Mouse (Mus musculus): ENCODE results near the gene Tinf2. TPM values are rescaled to one million over a fixed set of nuclear protein-coding genes. Genes with fewer than 3 reads are reported as not detected.

Tinf2 gene
- polyA plus RNA-seq, 1 experiment from 2014 or later: 17.5 TPM

DNA sequence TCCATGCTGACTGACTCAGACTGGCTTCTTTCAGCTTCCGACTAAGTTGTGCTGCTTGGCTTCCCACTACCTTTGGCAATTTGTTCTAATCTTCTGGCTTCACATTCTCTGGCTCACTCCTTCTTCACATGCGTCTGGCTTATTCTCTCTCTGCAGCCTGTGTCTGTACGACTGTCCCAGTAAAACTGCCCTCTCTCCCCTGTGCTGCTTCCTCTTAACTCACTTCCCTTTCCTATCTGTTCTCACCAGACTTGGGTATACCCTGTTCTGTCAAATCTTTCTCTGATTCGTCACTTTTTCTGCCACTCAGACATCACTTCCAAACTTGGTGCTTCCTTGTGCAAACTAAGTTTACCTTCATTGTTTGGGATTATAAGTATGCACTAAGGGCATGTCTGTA is 15.6 kb upstream of the Tinf2 start:
- H3K9me3 ChIP-seq (ENCODE audit: control insufficient read depth, low read length): no peaks in the 10 kb centered on the region
- WGBS: 77% methylated on average over 4 of the region's 4 CpGs
- H3K27ac ChIP-seq (replicated peaks): no peak overlapping the region
- no peak overlapping the region for H3K4me3 ChIP-seq (ENCODE audit: low read depth, low read length)
- H3K9ac ChIP-seq (ENCODE audit: low read length): no peak overlapping the region
- no peaks in the 10 kb centered on the region for H3K4me1 ChIP-seq (replicated peaks; ENCODE audit: control insufficient read depth, insufficient read depth)
- H3K27me3 ChIP-seq (ENCODE audit: control insufficient read depth, insufficient read depth, low read length): no peaks in the 10 kb centered on the region
- H3K36me3 ChIP-seq (ENCODE audit: control insufficient read depth, insufficient read depth, low read length): no peaks in the 10 kb centered on the region
- ATAC-seq (ENCODE audit: low FRiP score, low TSS enrichment) (no peak), DNase-seq (ENCODE audit: low spot score) (no peak)
- H3K4me2 ChIP-seq (replicated peaks; ENCODE audit: low read depth): no peak overlapping the region
- TF ChIP-seq CTCF (IDR thresholded peaks at IDR 0.05; ENCODE audit: low read depth) (no peak), EP300 (optimal IDR thresholded peaks at IDR 0.05) (no peak)

DNA sequence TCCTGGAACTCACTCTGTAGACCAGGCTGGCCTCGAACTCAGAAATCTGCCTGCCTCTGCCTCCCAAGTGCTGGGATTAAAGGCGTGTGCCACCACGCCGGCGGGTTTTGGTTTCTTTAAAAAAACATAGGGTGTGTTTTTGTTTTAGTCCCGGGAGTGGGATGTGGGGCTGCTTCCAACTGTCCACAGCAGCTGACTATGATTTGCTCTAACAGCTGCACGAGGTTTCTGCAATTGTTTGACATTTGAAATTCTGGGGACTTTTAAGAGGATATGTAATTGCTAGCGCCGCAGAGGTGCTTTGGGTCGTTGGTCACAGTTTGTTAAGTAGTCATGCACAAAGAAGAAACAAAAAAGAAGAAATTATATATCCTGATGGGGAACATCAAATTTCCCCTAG is 7.8 kb upstream of the Tinf2 start:
- Histone ChIP-seq H3K27ac (replicated peaks) (no peak overlapping the region), H3K27me3 (ENCODE audit: control insufficient read depth, insufficient read depth, low read length) (no peaks in the 10 kb centered on the region), H3K36me3 (ENCODE audit: control insufficient read depth, insufficient read depth, low read length) (no peaks in the 10 kb centered on the region), H3K4me2 (replicated peaks; ENCODE audit: low read depth) (no peak overlapping the region), H3K4me1 (replicated peaks; ENCODE audit: control insufficient read depth, insufficient read depth) (no peaks in the 10 kb centered on the region), H3K9me3 (ENCODE audit: control insufficient read depth, low read length) (no peaks in the 10 kb centered on the region), H3K9ac (ENCODE audit: low read length) (no peak overlapping the region), H3K4me3 (ENCODE audit: low read depth, low read length) (no peak overlapping the region)
- DNase-seq (ENCODE audit: low spot score): no peak
- no peak for ATAC-seq (ENCODE audit: low FRiP score, low TSS enrichment)
- TF ChIP-seq CTCF (IDR thresholded peaks at IDR 0.05; ENCODE audit: low read depth) (no peak), EP300 (optimal IDR thresholded peaks at IDR 0.05) (no peak)
- 56% methylated on average over 10 of the region's 10 CpGs for WGBS

GRCm38 (mm10) chr14:55682118-55682493 is 486 bp upstream of the Tinf2 start:
- 9% methylated on average over 3 of the region's 3 CpGs for WGBS
- peak overlapping the region; percentile 90 for H3K27ac ChIP-seq (replicated peaks)

DNA sequence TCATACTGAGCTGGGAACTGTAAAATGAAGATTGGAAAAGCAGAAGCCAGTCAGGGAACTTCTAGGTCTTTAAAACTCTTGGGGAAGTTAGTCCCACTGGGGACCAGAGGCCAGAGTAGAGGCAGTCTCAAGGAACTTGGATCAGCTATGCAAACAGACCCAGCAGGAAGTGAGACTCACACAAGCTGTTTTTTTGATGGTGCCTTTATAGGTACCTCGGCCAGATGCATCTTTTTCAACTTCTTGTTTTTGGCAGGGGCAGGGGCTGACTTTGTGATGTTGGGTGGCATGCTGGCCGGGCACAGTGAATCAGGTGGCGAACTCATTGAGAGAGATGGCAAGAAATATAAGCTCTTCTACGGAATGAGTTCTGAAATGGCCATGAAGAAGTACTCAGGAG is 4.0 kb downstream of the Tinf2 start:
- Histone ChIP-seq H3K27me3 (ENCODE audit: control insufficient read depth, insufficient read depth, low read length) (no peaks in the 10 kb centered on the region), H3K9ac (ENCODE audit: low read length) (no peak overlapping the region), H3K4me3 (ENCODE audit: low read depth, low read length) (no peak overlapping the region), H3K4me2 (replicated peaks; ENCODE audit: low read depth) (no peak overlapping the region), H3K27ac (replicated peaks) (no peak overlapping the region), H3K9me3 (ENCODE audit: control insufficient read depth, low read length) (no peaks in the 10 kb centered on the region), H3K36me3 (ENCODE audit: control insufficient read depth, insufficient read depth, low read length) (peaks cover 11% of the 10 kb centered on the region), H3K4me1 (replicated peaks; ENCODE audit: control insufficient read depth, insufficient read depth) (peaks cover 3% of the 10 kb centered on the region; the same call in 1 of the 2 replicates)
- DNase-seq (ENCODE audit: low spot score) (no peak), ATAC-seq (ENCODE audit: low FRiP score, low TSS enrichment) (no peak)
- TF ChIP-seq CTCF (IDR thresholded peaks at IDR 0.05; ENCODE audit: low read depth) (no peak), EP300 (optimal IDR thresholded peaks at IDR 0.05) (no peak)
- 77% methylated on average over 4 of the region's 4 CpGs for WGBS

More at GRCm38 (mm10) chr14:55682118-55682493, 486 bp upstream of the Tinf2 start:
- H3K36me3 ChIP-seq (ENCODE audit: control insufficient read depth, insufficient read depth, low read length): peaks cover 11% of the 10 kb centered on the region
- ATAC-seq (ENCODE audit: low FRiP score, low TSS enrichment) (no peak), DNase-seq (ENCODE audit: low spot score) (no peak)
- no peaks in the 10 kb centered on the region for H3K4me1 ChIP-seq (replicated peaks; ENCODE audit: control insufficient read depth, insufficient read depth)
- no peaks in the 10 kb centered on the region for H3K9me3 ChIP-seq (ENCODE audit: control insufficient read depth, low read length)
- H3K9ac ChIP-seq (ENCODE audit: low read length): peak overlapping the region; percentile 43; the same call in 1 of the 2 replicates
- peak overlapping the region; percentile 76 for H3K4me3 ChIP-seq (ENCODE audit: low read depth, low read length)
- H3K4me2 ChIP-seq (replicated peaks; ENCODE audit: low read depth): peak overlapping the region; percentile 83
- TF ChIP-seq CTCF (IDR thresholded peaks at IDR 0.05; ENCODE audit: low read depth): no peak
- no peak for TF ChIP-seq EP300 (optimal IDR thresholded peaks at IDR 0.05)
- no peaks in the 10 kb centered on the region for H3K27me3 ChIP-seq (ENCODE audit: control insufficient read depth, insufficient read depth, low read length)

DNA sequence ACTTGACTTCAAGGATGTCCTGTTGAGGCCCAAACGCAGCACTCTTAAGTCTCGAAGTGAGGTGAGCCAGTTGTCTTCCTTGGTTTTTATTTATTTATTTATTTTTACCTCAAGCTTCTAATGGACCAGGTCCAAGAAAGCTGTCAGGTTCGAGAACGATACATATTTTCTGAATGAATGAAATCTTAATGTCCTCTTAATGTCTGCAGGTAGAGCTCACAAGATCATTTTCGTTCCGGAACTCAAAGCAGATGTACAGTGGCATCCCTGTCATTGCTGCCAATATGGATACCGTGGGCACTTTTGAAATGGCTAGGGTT is 8.9 kb downstream of the Tinf2 start:
- Histone ChIP-seq H3K4me3 (ENCODE audit: low read depth, low read length) (peak overlapping the region; percentile 78), H3K4me2 (replicated peaks; ENCODE audit: low read depth) (peak overlapping the region; percentile 84), H3K27me3 (ENCODE audit: control insufficient read depth, insufficient read depth, low read length) (no peaks in the 10 kb centered on the region), H3K9ac (ENCODE audit: low read length) (peak overlapping the region; percentile 84), H3K36me3 (ENCODE audit: control insufficient read depth, insufficient read depth, low read length) (no peaks in the 10 kb centered on the region; the same call in 1 of the 2 replicates), H3K27ac (replicated peaks) (no peak overlapping the region; the same call in 1 of the 2 replicates), H3K4me1 (replicated peaks; ENCODE audit: control insufficient read depth, insufficient read depth) (peaks cover 3% of the 10 kb centered on the region; the same call in 1 of the 2 replicates), H3K9me3 (ENCODE audit: control insufficient read depth, low read length) (no peaks in the 10 kb centered on the region)
- DNase-seq (ENCODE audit: low spot score): no peak
- TF ChIP-seq EP300 (optimal IDR thresholded peaks at IDR 0.05): no peak
- no peak for TF ChIP-seq CTCF (IDR thresholded peaks at IDR 0.05; ENCODE audit: low read depth)
- no peak for ATAC-seq (ENCODE audit: low FRiP score, low TSS enrichment)
- WGBS: 68% methylated on average over 7 of the region's 7 CpGs

DNA sequence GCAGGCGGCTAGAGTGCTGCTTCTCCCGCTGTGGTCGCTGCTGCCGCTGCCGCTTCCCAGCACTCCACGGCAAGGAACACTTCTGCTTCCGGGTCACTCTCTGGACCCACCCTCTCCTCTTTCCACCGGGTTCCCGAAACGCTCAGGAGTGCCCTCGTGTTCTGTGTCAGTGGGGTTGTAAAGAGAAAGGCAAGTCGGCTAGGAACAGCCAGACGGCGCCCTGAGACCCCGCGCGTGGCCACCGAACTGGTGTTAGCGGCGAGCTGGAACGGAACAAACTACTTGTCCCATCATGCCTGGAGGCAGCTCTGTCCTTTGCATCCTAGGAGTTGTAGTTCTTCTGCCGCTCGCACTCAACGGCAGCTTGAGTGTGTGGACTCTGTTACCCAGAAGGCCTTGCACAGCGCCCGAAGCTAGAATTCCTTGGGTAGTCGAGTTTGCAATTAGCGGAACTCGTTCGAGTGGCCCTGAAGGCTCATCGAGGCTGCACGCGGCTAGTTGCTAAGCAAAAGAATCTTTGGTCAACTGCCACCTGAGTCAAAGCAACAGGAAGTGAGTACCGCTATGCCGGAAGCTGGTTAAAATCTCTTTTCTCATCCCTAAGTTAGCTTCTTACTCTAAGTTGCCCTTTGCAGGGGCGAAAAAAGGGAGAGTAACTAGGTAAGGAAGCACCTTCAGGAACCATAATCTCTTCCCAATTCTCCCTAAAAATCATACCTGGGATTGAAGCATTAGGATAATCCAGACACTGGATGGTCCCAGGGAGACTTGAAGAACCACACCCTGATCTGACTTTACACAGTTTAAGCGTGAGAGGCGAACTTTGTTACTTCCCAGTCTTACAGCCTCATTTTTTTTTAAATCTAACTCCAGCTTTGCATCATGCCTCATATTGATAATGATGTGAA is 9.5 kb downstream of the Tinf2 start, which contains the start of the genes Gmpr2 and Nedd8:
Gmpr2 (plus strand) TSS at position 109 of the 908 bp plus-strand sequence.
Nedd8 (minus strand) TSS at position 292 of the 908 bp plus-strand sequence.
- Histone ChIP-seq H3K27me3 (ENCODE audit: control insufficient read depth, insufficient read depth, low read length) (no peaks in the 10 kb centered on the region), H3K27ac (replicated peaks) (peak within 1 kb of the TSS; percentile 82), H3K36me3 (ENCODE audit: control insufficient read depth, insufficient read depth, low read length) (no peaks in the 10 kb centered on the region), H3K4me2 (replicated peaks; ENCODE audit: low read depth) (peak within 1 kb of the TSS; percentile 84), H3K9ac (ENCODE audit: low read length) (peak within 1 kb of the TSS; percentile 84), H3K4me3 (ENCODE audit: low read depth, low read length) (peak within 1 kb of the TSS; percentile 78), H3K4me1 (replicated peaks; ENCODE audit: control insufficient read depth, insufficient read depth) (peaks cover 3% of the 10 kb centered on the region; the same call in 1 of the 2 replicates), H3K9me3 (ENCODE audit: control insufficient read depth, low read length) (no peaks in the 10 kb centered on the region)
- DNase-seq (ENCODE audit: low spot score): peak; percentile 89
- 1% methylated on average over 38 of the region's 38 CpGs for WGBS
- TF ChIP-seq EP300 (optimal IDR thresholded peaks at IDR 0.05): no peak
- peak; percentile 97 for ATAC-seq (ENCODE audit: low FRiP score, low TSS enrichment)
